Mouse (Mus musculus) limb, embryonic 11.5 days (tissue): ENCODE measurements around the gene Ercc6l. TPM values are rescaled to one million over a fixed set of nuclear protein-coding genes. Genes with fewer than 3 reads are reported as not detected.
"Not testable (repeated sequence)": the region's sequence is repeated elsewhere in the genome, so short reads cannot be mapped to it uniquely, and the experiment has no call there.

Experiments used
- ATAC-seq: fragments of 200-750 bp; cut with Nextera tagmentation; 2 replicates; pipeline ENCODE4 v1.8.0; 2017; ENCODE audit warnings: low read depth; ENCODE audit not compliant: insufficient number of reproducible peaks, low FRiP score, low TSS enrichment
- DNase-seq: peaks from one replicate; pipeline ENCODE4 v3.0.0-alpha.2; 2015; ENCODE audit warnings: low spot score
- H3K27ac ChIP-seq: fragments of 300-500 bp; sonication (generic); replicated peaks from 2 replicates; pipeline ENCODE4 v1.5.1; 2014; ENCODE audit warnings: low read depth, mild to moderate bottlenecking, low read length
- H3K27me3 ChIP-seq: fragments of 300-500 bp; sonication (generic); 2 replicates; pipeline ENCODE4 v1.6.1; 2014; ENCODE audit warnings: mild to moderate bottlenecking, low read length, mixed read lengths; ENCODE audit not compliant: control insufficient read depth, insufficient read depth
- H3K36me3 ChIP-seq: fragments of 300-500 bp; sonication (generic); 2 replicates; pipeline ENCODE4 v1.6.1; 2014; ENCODE audit warnings: mild to moderate bottlenecking, low read length, moderate library complexity, mixed read lengths; ENCODE audit not compliant: control insufficient read depth, insufficient read depth
- H3K4me1 ChIP-seq: fragments of 300-500 bp; sonication (generic); 2 replicates; pipeline ENCODE4 v1.6.1; 2014; ENCODE audit warnings: low read length, mixed read lengths; ENCODE audit not compliant: control insufficient read depth, insufficient read depth
- H3K4me2 ChIP-seq: fragments of 300-500 bp; sonication (generic); 2 replicates; pipeline ENCODE4 v1.6.1; 2014; ENCODE audit warnings: low read depth, mild to moderate bottlenecking, moderate library complexity; ENCODE audit not compliant: severe bottlenecking
- H3K4me3 ChIP-seq: fragments of 300-500 bp; sonication (generic); 2 replicates; pipeline ENCODE4 v1.5.1; 2014; ENCODE audit warnings: low read depth, low read length
- H3K9ac ChIP-seq: fragments of 300-500 bp; sonication (generic); 2 replicates; pipeline ENCODE4 v1.6.1; 2014; ENCODE audit warnings: mild to moderate bottlenecking, low read length
- H3K9me3 ChIP-seq: fragments of 300-500 bp; sonication (generic); 2 replicates; pipeline ENCODE4 v1.6.1; 2016; ENCODE audit warnings: low read length; ENCODE audit not compliant: control insufficient read depth
- WGBS: fragments of 180-500 bp; shearing (Covaris S2); extraction: QIAGEN DNeasy Blood & Tissue Kit; methylation state at CpG from one replicate; pipeline ENCODE4 v1.1.7; 2014; 5-methylcytosine and 5-hydroxymethylcytosine counted together
- polyA plus RNA-seq: library from polyadenylated mRNA; unstranded; fragments of >200 nt; fragmentation: Nextera tagmentation; extraction: Ambion mirVana; gene quantifications from 2 replicates; pipeline ENCODE4 v1.2.1, GENCODE M21; 2014

The Ercc6l gene
- polyA plus RNA-seq, 1 experiment from 2014 or later, result 26.4 TPM

- Histone ChIP-seq H3K9ac (no peak overlapping the region), H3K9me3 (no peaks in the 10 kb centered on the region), H3K27me3 (no peaks in the 10 kb centered on the region), H3K4me2 (peak overlapping the region; percentile 34; the same call in 1 of the 2 replicates), H3K36me3 (no peaks in the 10 kb centered on the region), H3K4me1 (no peaks in the 10 kb centered on the region), H3K4me3 (peak overlapping the region; percentile 22), H3K27ac (0 out of 2 replicates have a peak overlapping the region, but pooled peaks have one; percentile 14)
- 51% methylated on average over 5 of the region's 5 CpGs for WGBS
- ATAC-seq, result no peak; the same call in 1 of the 2 replicates
- DNase-seq, result no peak
Observed at GRCm38 (mm10) chrX:102157423-102157791, 516 bp upstream of the Ercc6l start.

- no peak overlapping the region for H3K4me2 ChIP-seq
- no peaks in the 10 kb centered on the region for H3K4me1 ChIP-seq
- no peak for ATAC-seq
- H3K9me3 ChIP-seq, result no peaks in the 10 kb centered on the region
- no peak overlapping the region for H3K27ac ChIP-seq
- peaks cover 2% of the 10 kb centered on the region; the same call in 1 of the 2 replicates for H3K36me3 ChIP-seq
- no peak overlapping the region for H3K4me3 ChIP-seq
- 75% methylated on average over 1 of the region's 1 CpGs for WGBS
- DNase-seq, result no peak
- 0 out of 2 replicates have a peak, but pooled peaks cover 2% of the 10 kb centered on the region for H3K27me3 ChIP-seq
- H3K9ac ChIP-seq, result no peak overlapping the region
Observed at GRCm38 (mm10) chrX:102141157-102141556, 15.7 kb downstream of the Ercc6l start.

GRCm38 (mm10) chrX:102121321-102121720 is 35.6 kb downstream of the Ercc6l start:
- WGBS, result 84% methylated on average over 2 of the region's 2 CpGs
- H3K9ac ChIP-seq, result no peak overlapping the region
- no peaks in the 10 kb centered on the region for H3K9me3 ChIP-seq
- ATAC-seq, result no peak
- no peak overlapping the region for H3K27ac ChIP-seq
- H3K4me2 ChIP-seq, result no peak overlapping the region
- peaks cover 4% of the 10 kb centered on the region; the same call in 1 of the 2 replicates for H3K27me3 ChIP-seq
- DNase-seq, result no peak
- no peak overlapping the region for H3K4me3 ChIP-seq
- no peaks in the 10 kb centered on the region for H3K4me1 ChIP-seq
- H3K36me3 ChIP-seq, result peaks cover 4% of the 10 kb centered on the region; the same call in 1 of the 2 replicates

GRCm38 (mm10) chrX:102119042-102119864 is 37.6 kb downstream of the Ercc6l start, which contains the start of gene Pin4:
Gene Pin4 (plus strand): TSS chrX:102119447.
- Histone ChIP-seq H3K27me3 (peaks cover 9% of the 10 kb centered on the region), H3K4me3 (peak within 1 kb of the TSS; percentile 55), H3K4me1 (no peaks in the 10 kb centered on the region), H3K9me3 (no peaks in the 10 kb centered on the region), H3K27ac (no peak within 1 kb of the TSS), H3K36me3 (no peaks in the 10 kb centered on the region), H3K4me2 (peak within 1 kb of the TSS; percentile 53), H3K9ac (peak within 1 kb of the TSS; percentile 60)
- 15% methylated on average over 30 of the region's 30 CpGs for WGBS
- ATAC-seq (peak; percentile 100), DNase-seq (peak; percentile 92)

DNA sequence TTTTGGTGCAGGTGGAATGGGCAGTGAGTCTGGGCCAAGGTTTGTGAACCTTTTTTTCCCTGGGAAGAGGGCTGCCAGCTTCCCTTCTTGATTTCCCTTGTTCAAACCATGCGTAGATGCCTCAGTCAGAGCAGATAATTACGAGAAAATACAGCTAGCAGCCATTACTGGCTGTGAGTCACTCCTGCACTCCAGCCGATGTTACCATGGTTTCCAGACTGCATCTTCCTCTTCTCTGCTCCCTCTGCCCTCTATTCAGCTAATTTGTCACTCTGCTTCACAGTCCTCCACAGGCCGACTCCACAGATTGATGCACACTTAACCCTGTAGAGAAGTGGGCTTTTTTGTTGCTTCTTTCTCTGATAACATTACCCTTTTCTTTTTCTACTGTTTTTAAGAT is 41.2 kb downstream of the Ercc6l start:
- DNase-seq (no peak), ATAC-seq (no peak)
- Histone ChIP-seq H3K9ac (no peak overlapping the region), H3K4me3 (no peak overlapping the region), H3K27me3 (peaks cover 11% of the 10 kb centered on the region), H3K4me2 (no peak overlapping the region), H3K4me1 (no peaks in the 10 kb centered on the region), H3K9me3 (no peaks in the 10 kb centered on the region), H3K36me3 (no peaks in the 10 kb centered on the region), H3K27ac (no peak overlapping the region)
- 61% methylated on average over 4 of the region's 4 CpGs for WGBS

DNA sequence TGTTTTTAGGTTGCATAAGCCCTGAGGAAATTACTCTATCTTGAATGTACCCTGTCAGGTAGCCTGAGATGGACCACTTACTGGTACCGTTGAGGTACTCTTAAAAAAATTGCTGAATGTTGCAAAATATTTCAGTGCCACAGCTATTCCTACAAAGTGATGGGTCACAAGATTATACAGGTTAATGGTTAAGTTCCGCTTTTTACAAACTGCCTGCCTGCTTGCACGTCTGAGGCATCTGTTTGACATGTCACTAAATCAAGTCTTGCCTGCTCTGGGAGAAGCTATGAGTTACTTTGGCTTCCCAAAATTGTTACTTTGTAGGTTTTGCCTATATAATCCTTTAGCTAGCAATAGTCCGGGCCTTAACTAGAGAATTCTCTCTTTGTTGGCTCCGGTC is 47.5 kb downstream of the Ercc6l start:
- not testable (repeated sequence) for H3K27me3 ChIP-seq
- WGBS, result 79% methylated on average over 5 of the region's 5 CpGs

GRCm38 (mm10) chrX:102103830-102104229 is 53.1 kb downstream of the Ercc6l start:
- not testable (repeated sequence) for H3K4me2 ChIP-seq, H3K9ac ChIP-seq, H3K36me3 ChIP-seq, H3K4me1 ChIP-seq, H3K27me3 ChIP-seq, DNase-seq, H3K4me3 ChIP-seq, ATAC-seq, H3K27ac ChIP-seq, H3K9me3 ChIP-seq
- WGBS, result 73% methylated on average over 2 of the region's 2 CpGs

More for the DNA sequence above, 47.5 kb downstream of the Ercc6l start:
- ATAC-seq, DNase-seq, H3K9ac ChIP-seq, H3K27ac ChIP-seq, H3K36me3 ChIP-seq, H3K4me2 ChIP-seq, H3K9me3 ChIP-seq, H3K4me1 ChIP-seq, H3K4me3 ChIP-seq: not testable (repeated sequence)

DNA sequence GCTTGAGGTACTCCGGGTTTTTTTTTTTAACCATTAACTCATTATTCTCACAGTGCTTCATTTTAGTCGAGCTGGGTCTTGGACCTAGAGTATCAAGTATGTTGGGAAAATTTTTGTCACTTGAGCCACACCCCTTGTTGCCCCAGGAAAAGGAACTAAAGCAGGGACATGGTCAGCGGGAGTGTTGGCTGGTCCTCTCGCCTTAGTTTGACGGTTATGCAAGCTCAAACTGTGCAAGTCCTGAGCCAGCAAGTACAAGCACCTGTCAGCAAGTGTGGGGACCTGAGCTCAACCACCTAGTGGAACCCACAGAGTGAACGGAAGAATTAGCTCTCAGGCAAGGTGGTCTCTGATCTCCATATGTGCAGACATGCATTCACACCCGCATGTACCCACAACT is 55.0 kb downstream of the Ercc6l start:
- Histone ChIP-seq H3K9ac (no peak overlapping the region), H3K36me3 (no peaks in the 10 kb centered on the region), H3K27ac (no peak overlapping the region), H3K27me3 (peaks cover 2% of the 10 kb centered on the region; the same call in 1 of the 2 replicates), H3K4me1 (no peaks in the 10 kb centered on the region), H3K9me3 (no peaks in the 10 kb centered on the region), H3K4me2 (no peak overlapping the region), H3K4me3 (no peak overlapping the region)
- WGBS, result 66% methylated on average over 7 of the region's 7 CpGs
- no peak for DNase-seq
- no peak for ATAC-seq
